Mouse (Mus musculus): ENCODE measurements around the gene Ccdc105. TPM values are rescaled to one million over a fixed set of nuclear protein-coding genes. Genes with fewer than 3 reads are reported as not detected.

Ccdc105 gene
- total RNA-seq, 2 experiments from 2014 or later, result not detected

- intact Hi-C loops (cut with DNase I), result no loop called here
- no peak overlapping the region for H3K27ac ChIP-seq
Measured at GRCm38 (mm10) chr10:78745453-78746232, 7.2 kb downstream of the Ccdc105 start.

GRCm38 (mm10) chr10:78743721-78744120, 9.1 kb downstream of the Ccdc105 start:
- Histone ChIP-seq H3K27ac (no peak overlapping the region), H3K4me3 (no peak overlapping the region)
- no peak for DNase-seq
- intact Hi-C loops (cut with DNase I), result no loop called here
- TF ChIP-seq CTCF (IDR thresholded peaks at IDR 0.05), result no peak

More at GRCm38 (mm10) chr10:78745453-78746232, 7.2 kb downstream of the Ccdc105 start:
- no peak; the same call in 1 of the 2 replicates for TF ChIP-seq CTCF (IDR thresholded peaks at IDR 0.05)
- no peak overlapping the region for H3K4me3 ChIP-seq
- no peak for DNase-seq

DNA sequence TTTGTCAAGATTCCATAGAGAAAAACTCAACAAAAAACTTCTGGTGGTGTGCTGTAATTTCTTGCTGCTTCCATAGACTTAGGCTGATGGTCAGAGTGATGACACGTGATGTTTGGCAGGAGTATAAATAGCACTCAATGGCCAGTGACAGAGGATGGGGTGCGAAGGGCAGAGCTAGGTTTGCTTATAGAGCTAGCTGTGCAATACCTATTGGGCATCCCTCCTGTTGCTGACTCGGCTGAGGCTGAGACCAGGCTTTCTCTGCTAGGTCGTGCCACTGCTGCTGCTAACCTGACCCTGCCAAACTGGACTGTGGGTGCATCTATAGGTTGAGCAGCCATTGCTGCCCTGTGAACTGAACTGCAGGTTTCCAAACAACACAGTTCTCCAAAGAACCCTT, 13.0 kb downstream of the Ccdc105 start:
- Histone ChIP-seq H3K27ac (no peak overlapping the region), H3K4me3 (no peak overlapping the region)
- no peak for TF ChIP-seq CTCF (IDR thresholded peaks at IDR 0.05)
- DNase-seq, result no peak
- intact Hi-C loops (cut with DNase I), result no loop called here

- intact Hi-C loops (cut with DNase I), result no loop called here
- DNase-seq, result no peak
- no peak overlapping the region for H3K27ac ChIP-seq
- no peak overlapping the region for H3K4me3 ChIP-seq
- no peak for TF ChIP-seq CTCF (IDR thresholded peaks at IDR 0.05)
Measured at GRCm38 (mm10) chr10:78727876-78728275, 25.0 kb downstream of the Ccdc105 start.

- no peak for DNase-seq
- intact Hi-C loops (cut with DNase I), result no loop called here
- no peak overlapping the region for H3K27ac ChIP-seq
- H3K4me3 ChIP-seq, result no peak overlapping the region
- TF ChIP-seq CTCF (IDR thresholded peaks at IDR 0.05), result no peak
Measured at GRCm38 (mm10) chr10:78727035-78727434, 25.8 kb downstream of the Ccdc105 start.

GRCm38 (mm10) chr10:78723416-78723815, 29.4 kb downstream of the Ccdc105 start:
- intact Hi-C loops (cut with DNase I), result no loop called here
- no peak for TF ChIP-seq CTCF (IDR thresholded peaks at IDR 0.05)
- DNase-seq, result no peak
- Histone ChIP-seq H3K4me3 (no peak overlapping the region), H3K27ac (no peak overlapping the region)

DNA sequence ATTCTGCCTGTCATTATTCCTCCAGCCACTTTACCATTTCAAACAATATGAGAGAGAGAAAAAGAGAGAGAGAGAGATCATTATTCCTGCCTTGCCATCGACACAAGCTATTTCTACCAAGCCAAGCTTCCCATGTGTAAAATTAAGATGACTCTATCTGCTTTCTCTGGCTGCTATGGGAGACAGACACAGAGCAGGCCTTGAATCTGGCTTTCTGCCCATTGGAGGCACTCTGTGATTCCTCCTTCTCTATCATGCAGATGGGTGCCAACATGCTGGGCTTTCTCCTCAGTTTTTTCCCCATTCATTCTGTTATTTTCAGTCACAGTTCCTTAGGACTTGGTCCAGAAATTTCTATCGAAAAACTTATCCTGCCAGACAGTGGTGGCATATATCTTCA, 30.2 kb downstream of the Ccdc105 start:
- intact Hi-C loops (cut with DNase I), result no loop called here
- Histone ChIP-seq H3K4me3 (no peak overlapping the region), H3K27ac (no peak overlapping the region)
- DNase-seq, result no peak
- no peak for TF ChIP-seq CTCF (IDR thresholded peaks at IDR 0.05)

DNA sequence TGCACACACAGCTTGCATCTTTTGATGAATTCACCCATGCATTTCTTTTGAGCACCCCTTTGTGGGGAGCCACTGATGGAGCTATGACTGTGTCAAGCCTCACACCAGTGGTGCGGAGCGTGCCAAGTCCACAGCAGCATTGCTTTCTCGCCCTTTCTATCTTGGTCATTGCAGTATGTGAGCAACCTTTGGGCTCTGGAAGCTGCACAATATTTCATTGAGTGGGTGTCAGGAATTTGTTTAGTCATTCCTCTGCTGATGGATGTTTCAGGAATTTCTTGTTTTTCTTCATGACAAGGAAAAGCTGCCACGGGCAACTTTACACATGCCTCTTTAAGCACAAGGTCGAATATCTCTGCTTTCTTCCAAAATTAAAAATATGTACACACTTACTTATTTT, 30.8 kb downstream of the Ccdc105 start:
- intact Hi-C loops (cut with DNase I), result no loop called here
- no peak for TF ChIP-seq CTCF (IDR thresholded peaks at IDR 0.05)
- no peak for DNase-seq
- H3K4me3 ChIP-seq, result no peak overlapping the region
- H3K27ac ChIP-seq, result no peak overlapping the region

GRCm38 (mm10) chr10:78718056-78718455, 34.8 kb downstream of the Ccdc105 start, which contains the start of gene Casp14:
Casp14 (minus strand) TSS chr10:78718294.
- intact Hi-C loops (cut with DNase I), result no loop called here
- TF ChIP-seq CTCF (IDR thresholded peaks at IDR 0.05), result no peak
- no peak for DNase-seq
- Histone ChIP-seq H3K4me3 (no peak within 1 kb of the TSS), H3K27ac (no peak within 1 kb of the TSS)

DNA sequence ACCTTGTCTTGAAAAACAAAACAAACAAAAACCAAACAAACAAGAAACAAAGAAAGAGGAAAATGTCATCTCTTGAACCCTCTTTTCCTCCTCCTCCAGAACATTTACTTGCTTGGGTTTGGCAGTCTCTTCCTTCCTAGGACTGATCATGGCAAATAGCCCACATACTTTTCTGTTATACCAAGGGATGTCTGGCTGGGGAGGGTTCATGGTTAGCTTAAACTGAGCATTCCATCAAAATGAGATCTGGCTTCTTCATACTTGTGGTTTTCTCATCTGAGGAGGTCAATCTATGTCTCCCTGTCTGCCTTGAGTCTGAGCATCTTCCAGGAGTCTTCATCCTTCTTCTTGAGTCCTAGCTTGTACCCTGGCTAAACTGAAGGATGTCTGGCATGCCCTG, 36.6 kb downstream of the Ccdc105 start:
- TF ChIP-seq CTCF (IDR thresholded peaks at IDR 0.05), result no peak
- Histone ChIP-seq H3K4me3 (no peak overlapping the region), H3K27ac (no peak overlapping the region)
- intact Hi-C loops (cut with DNase I), result no loop called here
- no peak for DNase-seq

GRCm38 (mm10) chr10:78715156-78715555, 37.7 kb downstream of the Ccdc105 start:
- TF ChIP-seq CTCF (IDR thresholded peaks at IDR 0.05), result no peak
- intact Hi-C loops (cut with DNase I), result no loop called here
- Histone ChIP-seq H3K27ac (no peak overlapping the region), H3K4me3 (no peak overlapping the region)
- no peak for DNase-seq

GRCm38 (mm10) chr10:78714129-78714528, 38.7 kb downstream of the Ccdc105 start:
- intact Hi-C loops (cut with DNase I), result no loop called here
- no peak for TF ChIP-seq CTCF (IDR thresholded peaks at IDR 0.05)
- no peak for DNase-seq
- no peak overlapping the region for H3K27ac ChIP-seq
- H3K4me3 ChIP-seq, result no peak overlapping the region

DNA sequence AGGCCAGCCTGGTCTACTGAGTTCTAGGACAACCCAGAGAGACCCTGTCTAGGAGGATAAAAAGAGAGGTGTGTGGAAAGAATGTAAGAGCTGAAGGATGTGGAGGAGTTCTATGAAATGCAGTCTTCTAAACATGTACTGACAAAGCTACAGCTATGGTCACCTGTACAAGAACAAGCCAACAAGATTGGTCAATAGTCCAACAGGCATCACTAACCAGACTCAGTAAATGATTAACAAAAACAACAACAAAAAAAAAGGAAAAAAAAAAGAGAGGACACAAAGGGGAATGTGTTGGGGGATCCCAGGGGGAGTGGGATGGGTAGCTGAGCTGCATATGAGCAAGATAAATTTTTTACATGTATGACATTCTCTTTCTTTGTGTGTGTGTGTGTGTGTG, 42.2 kb downstream of the Ccdc105 start:
- no peak for TF ChIP-seq CTCF (IDR thresholded peaks at IDR 0.05)
- DNase-seq, result no peak
- H3K27ac ChIP-seq, result no peak overlapping the region
- H3K4me3 ChIP-seq, result no peak overlapping the region
- intact Hi-C loops (cut with DNase I), result no loop called here

DNA sequence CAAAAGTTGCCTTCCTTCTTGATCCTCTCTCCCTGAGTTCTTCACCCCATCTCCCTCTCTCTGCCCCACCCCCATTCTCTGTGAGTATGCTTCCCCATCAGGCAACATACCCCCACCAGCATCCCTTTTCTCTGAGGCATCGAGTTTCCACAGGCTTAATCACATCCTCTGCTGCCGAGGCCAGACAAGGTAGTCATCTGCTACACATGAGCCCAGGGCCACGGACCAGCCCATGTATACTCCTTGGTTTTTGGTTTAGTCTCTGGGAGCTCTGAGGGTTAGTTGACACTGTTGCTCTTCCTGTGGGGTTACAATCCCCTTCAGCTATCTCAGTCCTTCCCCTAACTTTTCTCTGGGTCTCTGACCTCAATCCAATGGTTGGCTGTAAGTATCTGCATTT, 52.0 kb downstream of the Ccdc105 start:
- H3K4me3 ChIP-seq, result no peak overlapping the region
- no peak overlapping the region for H3K27ac ChIP-seq
- DNase-seq, result no peak
- TF ChIP-seq CTCF (IDR thresholded peaks at IDR 0.05), result no peak
- intact Hi-C loops (cut with DNase I), result no loop called here

Other genes starting within 250 kb of the Ccdc105 start
- gene Olfr1358, start 235.6 kb downstream of the Ccdc105 start, total RNA-seq (2021), result not detected
- gene Ilvbl, start 178.7 kb downstream of the Ccdc105 start, total RNA-seq (2021), result 10 to 100 TPM in 1 of 2 experiments, 1 to 10 TPM in 1; 9.0 to 17.9 TPM
- 1 to 10 TPM; 3.0 to 5.1 TPM for gene Syde1, start 161.1 kb downstream of the Ccdc105 start, total RNA-seq (2021)
- gene Olfr1357, start 135.0 kb downstream of the Ccdc105 start, total RNA-seq (2021), result not detected
- not detected for gene Casp14, start 34.8 kb downstream of the Ccdc105 start, total RNA-seq (2021)
- gene Slc1a6, start 27.4 kb upstream of the Ccdc105 start, total RNA-seq (2021), result not detected
- not detected for gene Olfr1356, start 99.1 kb upstream of the Ccdc105 start, total RNA-seq (2021)
- gene Olfr1355, start 122.5 kb upstream of the Ccdc105 start, total RNA-seq (2021), result not detected
- not detected for gene Olfr1354, start 160.1 kb upstream of the Ccdc105 start, total RNA-seq (2021)
- not detected for gene Olfr8, start 197.6 kb upstream of the Ccdc105 start, total RNA-seq (2021)
- gene Olfr1353, start 210.2 kb upstream of the Ccdc105 start, total RNA-seq (2021), result not detected
- gene Olfr1352, start 228.0 kb upstream of the Ccdc105 start, total RNA-seq (2021), result not detected

Measured in gastrocnemius, adult 2 months (tissue).